In genomic region chr5:50050668-50051425, GRCm38 (mm10) we compare ENCODE assay signal across 24 mouse cellular contexts. TPM values are rescaled to one million over a fixed set of nuclear protein-coding genes. Genes with fewer than 3 reads are reported as not detected.
DNase-seq lines count a peak whose midpoint lies in the region; ATAC-seq lines count a peak whose summit lies in the region.
"Had no signal": no experiment of that assay in that cellular context is flagged by ENCODE, and none has a peak within 500 bp of the region (broad histone marks: within the 10 kb centered on the region; RNA-seq: fewer than 3 reads in every experiment).

No protein-coding gene starts in this region.

- H3K9ac ChIP-seq in forebrain, embryonic 11.5 days (ENCODE audit: low read length) = no peak overlapping the region
- H3K9ac ChIP-seq in neural tube, embryonic 11.5 days (ENCODE audit: low read length) = no peak overlapping the region
- no peak overlapping the region for H3K9ac ChIP-seq in midbrain, embryonic 13.5 days (replicated peaks)
- no peak overlapping the region for H3K9ac ChIP-seq in liver, embryonic 12.5 days
- H3K9ac ChIP-seq: liver, embryonic 15.5 days; stomach, embryonic 15.5 days had no signal

- H3K4me2 ChIP-seq in forebrain, embryonic 11.5 days (ENCODE audit: low read depth, low read length, severe bottlenecking) = no peak overlapping the region
- H3K4me2 ChIP-seq in neural tube, embryonic 11.5 days (ENCODE audit: low read depth) = no peak overlapping the region
- H3K4me2 ChIP-seq in midbrain, embryonic 13.5 days (replicated peaks) = peak overlapping the region; percentile 9; the same call in 1 of the 2 replicates
- H3K4me2 ChIP-seq in liver, embryonic 12.5 days = no peak overlapping the region
- H3K4me2 ChIP-seq: heart, embryonic 11.5 days; liver, embryonic 15.5 days; stomach, embryonic 15.5 days had no signal

- no peak overlapping the region for H3K4me3 ChIP-seq in forebrain, embryonic 10.5 days
- no peak overlapping the region for H3K4me3 ChIP-seq in forebrain, embryonic 11.5 days (ENCODE audit: low read depth, low read length)
- no peak overlapping the region for H3K4me3 ChIP-seq in neural tube, embryonic 11.5 days (ENCODE audit: low read depth, low read length)
- H3K4me3 ChIP-seq in midbrain, embryonic 13.5 days (replicated peaks) = no peak overlapping the region
- no peak overlapping the region for H3K4me3 ChIP-seq in liver, embryonic 12.5 days
- H3K4me3 ChIP-seq: erythroblast, embryonic 14.5 days; limb, embryonic 10.5 days; liver, embryonic 15.5 days; megakaryocyte, embryonic 14.5 days; stomach, embryonic 15.5 days had no signal

- no peaks in the 10 kb centered on the region for H3K27me3 ChIP-seq in forebrain, embryonic 10.5 days (ENCODE audit: poor library complexity, severe bottlenecking)
- no peaks in the 10 kb centered on the region for H3K27me3 ChIP-seq in forebrain, embryonic 11.5 days (ENCODE audit: control insufficient read depth, insufficient read depth, low read length)
- no peaks in the 10 kb centered on the region for H3K27me3 ChIP-seq in neural tube, embryonic 11.5 days (ENCODE audit: control insufficient read depth, insufficient read depth, low read length)
- H3K27me3 ChIP-seq in midbrain, embryonic 13.5 days = no peaks in the 10 kb centered on the region
- H3K27me3 ChIP-seq in liver, embryonic 12.5 days (replicated peaks) = no peaks in the 10 kb centered on the region
- H3K27me3 ChIP-seq: liver, embryonic 15.5 days; megakaryocyte, embryonic 14.5 days; stomach, embryonic 15.5 days had no signal

- H3K27ac ChIP-seq in forebrain, embryonic 10.5 days = peak overlapping the region; percentile 17; the same call in 1 of the 2 replicates
- no peak overlapping the region for H3K27ac ChIP-seq in forebrain, embryonic 11.5 days (ENCODE audit: low read depth, low read length)
- no peak overlapping the region for H3K27ac ChIP-seq in neural tube, embryonic 11.5 days (ENCODE audit: low read depth, low read length)
- H3K27ac ChIP-seq in midbrain, embryonic 13.5 days = peak overlapping the region; percentile 35; the same call in 1 of the 2 replicates
- no peak overlapping the region for H3K27ac ChIP-seq in liver, embryonic 12.5 days
- H3K27ac ChIP-seq: limb, embryonic 10.5 days; liver, embryonic 15.5 days; stomach, embryonic 15.5 days had no signal

- H3K4me1 ChIP-seq in forebrain, embryonic 10.5 days = peaks cover 65% of the 10 kb centered on the region
- H3K4me1 ChIP-seq in forebrain, embryonic 11.5 days (replicated peaks; ENCODE audit: control insufficient read depth, insufficient read depth, low read length) = peaks cover 9% of the 10 kb centered on the region; the same call in 1 of the 2 replicates
- H3K4me1 ChIP-seq in neural tube, embryonic 11.5 days (ENCODE audit: control insufficient read depth, insufficient read depth, low read length) = peaks cover 6% of the 10 kb centered on the region
- H3K4me1 ChIP-seq in midbrain, embryonic 13.5 days (replicated peaks) = peaks cover 59% of the 10 kb centered on the region
- peaks cover 43% of the 10 kb centered on the region for H3K4me1 ChIP-seq in liver, embryonic 12.5 days

- WGBS in forebrain, embryonic 10.5 days = 46% methylated on average over 21 of the region's 21 CpGs
- 42% methylated on average over 21 of the region's 21 CpGs for WGBS in forebrain, embryonic 11.5 days
- 66% methylated on average over 21 of the region's 21 CpGs for WGBS in neural tube, embryonic 11.5 days
- 23% methylated on average over 21 of the region's 21 CpGs for WGBS in midbrain, embryonic 13.5 days
- 77% methylated on average over 21 of the region's 21 CpGs for WGBS in liver, embryonic 12.5 days (ENCODE audit: insufficient replicate concordance)

- ATAC-seq in forebrain, embryonic 11.5 days (replicated peaks; ENCODE audit: low FRiP score) = no peak
- 0 out of 2 replicates have a peak, but pooled peaks have one; percentile 4 for ATAC-seq in neural tube, embryonic 11.5 days (ENCODE audit: insufficient read depth, low FRiP score, low TSS enrichment)
- ATAC-seq in midbrain, embryonic 13.5 days = peak; percentile 64
- ATAC-seq in erythroid progenitor cell, adult 5-6 weeks (replicated peaks; ENCODE audit: low FRiP score, poor library complexity, severe bottlenecking) = no peak
- ATAC-seq in liver, embryonic 12.5 days = no peak
- ATAC-seq: CD4-positive, CD25-positive, alpha-beta regulatory T cell, adult 4 months; intestine, postnatal 0 days; lung, postnatal 0 days had no signal

- H3K36me3 ChIP-seq in forebrain, embryonic 10.5 days (replicated peaks) = peaks cover 42% of the 10 kb centered on the region
- no peaks in the 10 kb centered on the region for H3K36me3 ChIP-seq in forebrain, embryonic 11.5 days (ENCODE audit: control insufficient read depth, insufficient read depth, low read length)
- no peaks in the 10 kb centered on the region for H3K36me3 ChIP-seq in neural tube, embryonic 11.5 days (ENCODE audit: control insufficient read depth, insufficient read depth, low read length)
- no peaks in the 10 kb centered on the region for H3K36me3 ChIP-seq in midbrain, embryonic 13.5 days
- H3K36me3 ChIP-seq in liver, embryonic 12.5 days = peaks cover 6% of the 10 kb centered on the region
- H3K36me3 ChIP-seq: G1E; liver, embryonic 15.5 days; stomach, embryonic 15.5 days had no signal

- no peaks in the 10 kb centered on the region for H3K9me3 ChIP-seq in forebrain, embryonic 10.5 days
- no peaks in the 10 kb centered on the region for H3K9me3 ChIP-seq in forebrain, embryonic 11.5 days (ENCODE audit: control insufficient read depth, low read length)
- H3K9me3 ChIP-seq in neural tube, embryonic 11.5 days (ENCODE audit: control insufficient read depth, low read length) = no peaks in the 10 kb centered on the region
- H3K9me3 ChIP-seq in midbrain, embryonic 13.5 days = no peaks in the 10 kb centered on the region
- H3K9me3 ChIP-seq in liver, embryonic 12.5 days (replicated peaks) = no peaks in the 10 kb centered on the region
- H3K9me3 ChIP-seq: limb, embryonic 10.5 days; liver, embryonic 15.5 days; megakaryocyte, embryonic 14.5 days; stomach, embryonic 15.5 days had no signal

- no peak for DNase-seq in forebrain, embryonic 10.5 days (ENCODE audit: extremely low spot score, low spot score)
- no peak for DNase-seq in forebrain, embryonic 11.5 days (ENCODE audit: low spot score)
- no peak for DNase-seq in neural tube, embryonic 11.5 days (ENCODE audit: low spot score)
- DNase-seq in neural tube, embryonic 10.5 days (ENCODE audit: extremely low spot score, low spot score) = no peak
- no peak for DNase-seq in gastrocnemius, postnatal 25 days
- DNase-seq: adrenal gland, adult 8-10 months; cerebellum, adult 11-12 months; cerebellum, postnatal 36 days; heart, postnatal 14 days; kidney, postnatal 10 days; thymus, postnatal 14 days had no signal

RNA-seq across cellular contexts. Expression of gene Adgra3, which starts 8.0 kb away (rescaled TPM):
- polyA plus RNA-seq in forebrain, embryonic 10.5 days (2016; fragmentation: Nextera tagmentation; extraction: Ambion mirVana) = 34.9 and 38.1 TPM in 2 replicates
- 42.9 and 44.7 TPM in 2 replicates for polyA plus RNA-seq in forebrain, embryonic 11.5 days (2014; fragmentation: Nextera tagmentation; extraction: Ambion mirVana)
- 45.3 and 47.8 TPM in 2 replicates for polyA plus RNA-seq in neural tube, embryonic 11.5 days (2014; fragmentation: Nextera tagmentation; extraction: Ambion mirVana)
- polyA plus RNA-seq in midbrain, embryonic 13.5 days (2015; fragmentation: Nextera tagmentation; extraction: Ambion mirVana) = 16.5 and 21.4 TPM in 2 replicates
- 0.36 TPM in 1 of 2 replicates, not detected in the other for total RNA-seq in erythroid progenitor cell, adult 5-6 weeks (2015; ENCODE audit: low replicate concordance)
- total RNA-seq in erythroid progenitor cell, adult 5-6 weeks (2017; ENCODE audit: low replicate concordance) = 0.51 TPM in 1 of 2 replicates, not detected in the other
- total RNA-seq in gastrocnemius, postnatal 25 days (2021) = 10 to 100 TPM; 16.5 to 18.7 TPM
- 13.4 and 15.0 TPM in 2 replicates for polyA plus RNA-seq in liver, embryonic 12.5 days (2016; fragmentation: Nextera tagmentation; extraction: Ambion mirVana)
- polyA plus RNA-seq: CD4-positive, CD25-positive, alpha-beta regulatory T cell, adult 4 months; G1E had no signal

Comparison
In these comparisons a context has a peak if more than half of its experiments do, and no peak if none do; other contexts are left out.
1. H3K27ac ChIP-seq: peak in forebrain, embryonic 10.5 days (single experiment) and midbrain, embryonic 13.5 days (single experiment); none in forebrain, embryonic 11.5 days (single experiment), neural tube, embryonic 11.5 days (single experiment) and liver, embryonic 12.5 days (single experiment).
2. ATAC-seq: peak in neural tube, embryonic 11.5 days (single experiment) and midbrain, embryonic 13.5 days (single experiment); none in forebrain, embryonic 11.5 days (single experiment), erythroid progenitor cell, adult 5-6 weeks (single experiment) and liver, embryonic 12.5 days (single experiment).